Mouse (Mus musculus): ENCODE measurements around the gene Krit1.
"Not testable (repeated sequence)": the region's sequence is repeated elsewhere in the genome, so short reads cannot be mapped to it uniquely, and the experiment has no call there.

Krit1 gene

DNA sequence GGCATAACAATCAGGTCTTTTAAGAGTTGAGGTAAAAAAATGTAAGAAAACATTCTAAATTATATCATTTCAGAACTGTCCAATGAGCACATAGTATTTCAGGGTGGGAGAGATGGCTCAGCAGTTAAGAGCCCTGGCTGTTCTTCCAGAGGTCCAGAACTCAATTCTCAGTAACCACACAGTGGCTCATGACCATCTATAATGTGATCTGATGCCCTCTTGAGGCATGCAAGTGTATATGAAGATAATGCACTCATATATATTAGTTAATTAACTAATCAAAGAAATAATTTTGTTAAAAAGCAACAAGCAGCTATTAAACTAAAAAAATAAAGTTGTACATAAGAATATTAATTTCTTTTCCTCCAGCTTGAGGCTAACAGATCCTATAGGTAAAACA lies 86.2 kb downstream of the Krit1 start:
- no peak for DNase-seq (ENCODE audit: low spot score)

DNA sequence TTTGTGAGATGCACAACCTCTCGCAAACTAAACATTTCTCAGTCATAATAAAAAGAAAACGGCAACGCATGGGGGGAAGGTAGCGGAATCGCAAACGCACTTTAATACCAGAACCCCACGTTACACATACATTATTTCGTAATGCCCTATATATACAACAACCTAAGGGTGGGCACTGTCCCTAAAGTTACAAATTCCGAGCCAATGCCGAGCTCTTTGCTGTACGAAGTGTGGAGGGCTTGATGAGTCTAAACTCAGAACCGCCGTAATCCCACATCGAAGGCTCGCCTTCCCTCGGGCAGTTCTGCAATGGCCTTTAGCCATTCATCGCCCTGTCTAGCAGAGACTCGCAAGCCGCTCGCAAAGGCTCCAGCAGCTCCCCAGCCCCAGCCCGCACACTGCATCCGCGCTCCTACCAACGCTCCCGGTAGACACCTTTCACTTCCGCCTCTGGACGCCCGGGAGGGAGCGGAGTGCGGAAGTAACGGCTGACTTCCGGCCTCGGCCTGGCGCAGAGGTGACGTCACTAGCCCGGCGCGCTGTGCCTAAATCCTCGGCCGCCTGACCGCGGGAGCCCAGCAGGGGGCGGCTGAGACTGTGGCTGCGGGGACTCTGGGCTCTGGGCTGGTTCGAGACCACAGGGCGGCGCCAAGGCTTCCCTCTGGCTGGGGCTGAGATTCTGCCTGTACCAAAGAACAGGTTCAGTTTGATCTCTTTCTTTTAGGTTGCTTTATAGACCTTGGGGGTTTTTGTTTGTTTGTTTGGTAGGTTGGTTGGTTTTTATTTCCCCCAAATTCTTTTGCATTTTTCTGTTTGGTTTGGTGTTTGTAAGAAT lies 90.7 kb downstream of the Krit1 start, which contains the start of gene Mterf1a:
Mterf1a (minus strand) TSS at position 475 of the 835 bp plus-strand sequence.
- peak; percentile 42 for DNase-seq (ENCODE audit: low spot score)

DNA sequence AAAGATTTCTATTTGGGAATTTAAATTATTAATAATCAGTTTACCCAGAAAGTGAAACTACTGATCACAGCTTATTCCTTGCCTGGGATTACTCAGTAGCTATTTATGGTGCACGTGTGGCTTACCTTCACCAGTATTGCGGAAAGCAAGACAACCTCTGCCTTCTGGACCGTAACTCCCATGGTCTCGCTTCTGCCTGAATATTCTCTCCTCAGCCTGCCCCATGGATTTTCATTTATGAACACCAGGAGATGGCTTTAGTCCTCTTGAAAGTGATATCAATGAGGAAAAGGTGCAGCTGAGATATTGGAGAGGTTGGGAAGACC lies 91.3 kb downstream of the Krit1 start:
- DNase-seq (ENCODE audit: low spot score) = not testable (repeated sequence)
